Mouse (Mus musculus) MEL (cell line): ENCODE results near the gene Wdr45. TPM values are rescaled to one million over a fixed set of nuclear protein-coding genes. Genes with fewer than 3 reads are reported as not detected.

Source experiments
- DNase-seq: peaks from one replicate; pipeline ENCODE4 v3.0.0; 2011; ENCODE audit warnings: low read depth, low spot score
- H3K27ac ChIP-seq: 2 replicates; pipeline ENCODE4 v1.5.1; 2012; ENCODE audit warnings: low read depth, mild to moderate bottlenecking, control low read depth, low read length, moderate library complexity; ENCODE audit not compliant: control insufficient read depth
- H3K27me3 ChIP-seq, 2 experiments: fragments of 150-350 bp in 1 of 2; sonication (generic) in 1 of 2; 2 replicates each; pipeline ENCODE4 v1.6.1; 2012; ENCODE audit warnings: low read length in 2 of 2, mild to moderate bottlenecking in 2 of 2, improper control_type of control experiment in 1 of 2, moderate library complexity in 1 of 2; ENCODE audit not compliant: insufficient read depth in 2 of 2, control insufficient read depth in 1 of 2
- H3K36me3 ChIP-seq, 2 experiments: 2 replicates each; pipeline ENCODE4 v1.6.1; 2012 to 2014; ENCODE audit warnings: low read length in 2 of 2, improper control_type of control experiment in 1 of 2, inconsistent platforms in 1 of 2, mild to moderate bottlenecking in 1 of 2; ENCODE audit not compliant: insufficient read depth in 2 of 2, control insufficient read depth in 1 of 2
- H3K4me1 ChIP-seq, 2 experiments: fragments of 150-350 bp in 1 of 2; sonication (generic) in 1 of 2; 2 replicates each; pipeline ENCODE4 v1.6.1; 2012; ENCODE audit warnings: low read length in 2 of 2, improper control_type of control experiment in 1 of 2, mild to moderate bottlenecking in 1 of 2; ENCODE audit not compliant: insufficient read depth in 2 of 2, control insufficient read depth in 1 of 2
- H3K4me3 ChIP-seq, 2 experiments: fragments of 150-350 bp in 1 of 2; sonication (generic) in 1 of 2; 2 replicates each; pipeline ENCODE4 v1.5.1; 2012; ENCODE audit warnings: low read depth in 2 of 2, low read length in 2 of 2, mild to moderate bottlenecking in 2 of 2, moderate library complexity in 2 of 2, control low read depth in 1 of 2, improper control_type of control experiment in 1 of 2; ENCODE audit not compliant: control insufficient read depth in 1 of 2, insufficient read depth in 1 of 2
- H3K79me2 ChIP-seq: 2 replicates; pipeline ENCODE4 v1.6.1; 2012; ENCODE audit warnings: mild to moderate bottlenecking, low read length, moderate library complexity; ENCODE audit not compliant: control insufficient read depth, poor library complexity, insufficient read depth
- H3K9ac ChIP-seq: 2 replicates; pipeline ENCODE4 v1.6.1; 2012; ENCODE audit warnings: low read depth, mild to moderate bottlenecking, control low read depth, low read length, moderate library complexity; ENCODE audit not compliant: control insufficient read depth, poor library complexity, severe bottlenecking
- H3K9me3 ChIP-seq: fragments of 150-350 bp; sonication (generic); replicated peaks from 2 replicates; pipeline ENCODE4 v1.6.1; 2012; ENCODE audit warnings: mild to moderate bottlenecking, low read length, improper control_type of control experiment, moderate library complexity; ENCODE audit not compliant: insufficient read depth
- BHLHE40 ChIP-seq: IDR thresholded peaks from 2 replicates; pipeline ENCODE4 v1.6.1; 2012; ENCODE audit warnings: low read depth, mild to moderate bottlenecking, inconsistent platforms, low read length, improper control_type of control experiment, borderline replicate concordance
- CHD2 ChIP-seq: IDR thresholded peaks from 2 replicates; pipeline ENCODE4 v1.6.1; 2011; ENCODE audit warnings: low read length, improper control_type of control experiment
- CTCF ChIP-seq, 3 experiments: IDR thresholded peaks in 2 of 3; conservative IDR thresholded peaks in 1 of 3; 2 replicates each; pipeline ENCODE4 v1.5.1; 2011 to 2012; ENCODE audit warnings: low read length in 3 of 3, low read depth in 2 of 3, mild to moderate bottlenecking in 2 of 3, improper control_type of control experiment in 1 of 3, inconsistent platforms in 1 of 3, mixed read lengths in 1 of 3, moderate library complexity in 1 of 3; ENCODE audit not compliant: control insufficient read depth in 1 of 3, insufficient read depth in 1 of 3, poor library complexity in 1 of 3, severe bottlenecking in 1 of 3
- EP300 ChIP-seq, 2 experiments: IDR thresholded peaks; 2 replicates each; pipeline ENCODE4 v1.6.1; 2011; ENCODE audit warnings: improper control_type of control experiment in 2 of 2, low read length in 2 of 2, low read depth in 1 of 2, mild to moderate bottlenecking in 1 of 2
- ETS1 ChIP-seq: IDR thresholded peaks from 2 replicates; pipeline ENCODE4 v1.6.1; 2012; ENCODE audit warnings: low read depth, mild to moderate bottlenecking, inconsistent platforms, low read length, improper control_type of control experiment, moderate library complexity
- GATA1 ChIP-seq: IDR thresholded peaks from 2 replicates; pipeline ENCODE4 v1.6.1; 2011; ENCODE audit warnings: low read depth, low read length, improper control_type of control experiment
- KAT2A ChIP-seq: conservative IDR thresholded peaks from 2 replicates; pipeline ENCODE4 v1.6.1; 2012; ENCODE audit warnings: low read depth, low read length, improper control_type of control experiment, inconsistent platforms
- MAFK ChIP-seq: IDR thresholded peaks from 2 replicates; pipeline ENCODE4 v1.6.1; 2011; ENCODE audit warnings: low read depth, mild to moderate bottlenecking, low read length, improper control_type of control experiment, borderline replicate concordance
- MAX ChIP-seq: IDR thresholded peaks from 2 replicates; pipeline ENCODE4 v1.6.1; 2011; ENCODE audit warnings: low read length, improper control_type of control experiment
- MAZ ChIP-seq: IDR thresholded peaks from 2 replicates; pipeline ENCODE4 v1.6.1; 2012; ENCODE audit warnings: low read depth, mild to moderate bottlenecking, inconsistent platforms, low read length, improper control_type of control experiment
- MEF2A ChIP-seq: IDR thresholded peaks from 2 replicates; pipeline ENCODE4 v1.6.1; 2014; ENCODE audit warnings: low read depth, mild to moderate bottlenecking, inconsistent platforms, low read length, improper control_type of control experiment; ENCODE audit not compliant: poor library complexity, insufficient replicate concordance, severe bottlenecking; ENCODE audit errors: extremely low read depth
- MYB ChIP-seq: IDR thresholded peaks from 2 replicates; pipeline ENCODE4 v1.6.1; 2011; ENCODE audit warnings: mild to moderate bottlenecking, low read depth, low read length, improper control_type of control experiment
- MYC ChIP-seq: IDR thresholded peaks from 2 replicates; pipeline ENCODE4 v1.6.1; 2011; ENCODE audit warnings: low read depth, mild to moderate bottlenecking, low read length, improper control_type of control experiment, moderate library complexity
- NELFE ChIP-seq: IDR thresholded peaks from 2 replicates; pipeline ENCODE4 v1.6.1; 2011; ENCODE audit warnings: low read depth, low read length, improper control_type of control experiment
- POLR2A ChIP-seq, 2 experiments: IDR thresholded peaks; 2 replicates each; pipeline ENCODE4 v1.6.1; 2011 to 2012; ENCODE audit warnings: low read length in 2 of 2, mild to moderate bottlenecking in 2 of 2, control low read depth in 1 of 2, improper control_type of control experiment in 1 of 2, low read depth in 1 of 2, moderate library complexity in 1 of 2; ENCODE audit not compliant: control insufficient read depth in 1 of 2, insufficient read depth in 1 of 2, poor library complexity in 1 of 2
- POLR2AphosphoS2 ChIP-seq: IDR thresholded peaks from 2 replicates; pipeline ENCODE4 v1.6.1; 2011; ENCODE audit warnings: low read length, improper control_type of control experiment
- RAD21 ChIP-seq: IDR thresholded peaks from 2 replicates; pipeline ENCODE4 v1.6.1; 2011; ENCODE audit warnings: mild to moderate bottlenecking, low read depth, low read length, improper control_type of control experiment
- RCOR1 ChIP-seq: IDR thresholded peaks from 2 replicates; pipeline ENCODE4 v1.6.1; 2012; ENCODE audit warnings: low read depth, mild to moderate bottlenecking, inconsistent platforms, low read length, improper control_type of control experiment
- SIN3A ChIP-seq: IDR thresholded peaks from 2 replicates; pipeline ENCODE4 v1.6.1; 2012; ENCODE audit warnings: low read length, improper control_type of control experiment, inconsistent platforms
- SMC3 ChIP-seq: IDR thresholded peaks from 2 replicates; pipeline ENCODE4 v1.6.1; 2011; ENCODE audit warnings: low read depth, low read length, improper control_type of control experiment
- TBP ChIP-seq: IDR thresholded peaks from 2 replicates; pipeline ENCODE4 v1.8.0; 2011; ENCODE audit warnings: low read depth, low read length, improper control_type of control experiment
- TCF12 ChIP-seq: IDR thresholded peaks from 2 replicates; pipeline ENCODE4 v1.6.1; 2014; ENCODE audit warnings: low read depth, mild to moderate bottlenecking, inconsistent platforms, low read length, improper control_type of control experiment, moderate library complexity
- UBTF ChIP-seq: IDR thresholded peaks from 2 replicates; pipeline ENCODE4 v1.6.1; 2012; ENCODE audit warnings: low read depth, mild to moderate bottlenecking, inconsistent platforms, low read length, improper control_type of control experiment, moderate library complexity, borderline replicate concordance; ENCODE audit not compliant: insufficient read depth
- ZKSCAN1 ChIP-seq: IDR thresholded peaks from 2 replicates; pipeline ENCODE4 v1.6.1; 2012; ENCODE audit warnings: low read depth, mild to moderate bottlenecking, inconsistent platforms, low read length, improper control_type of control experiment, moderate library complexity
- ZMIZ1 ChIP-seq: IDR thresholded peaks from 2 replicates; pipeline ENCODE4 v1.6.1; 2012; ENCODE audit warnings: low read depth, mild to moderate bottlenecking, inconsistent platforms, low read length, improper control_type of control experiment, moderate library complexity
- polyA plus RNA-seq, 2 experiments: library from polyadenylated mRNA; stranded (reverse) in 1 of 2; unstranded in 1 of 2; fragments of >175 nt in 1 of 2; fragments of >200 nt in 1 of 2; gene quantifications; 2 replicates each; pipeline versions ENCODE4 v1.2.1 to v1.2.4; 2012; ENCODE audit warnings: low replicate concordance in 2 of 2, low read depth in 1 of 2; ENCODE audit not compliant: insufficient read length in 2 of 2, insufficient read depth in 1 of 2, missing spikeins in 1 of 2
- total RNA-seq: library from RNA; depleted of rRNA; stranded (reverse); fragments of 300-350 nt; gene quantifications from 2 replicates; pipeline ENCODE4 v1.2.3, GENCODE M21; 2012

The Wdr45 gene
- total and polyA plus RNA-seq, 3 experiments = 13.9 to 36.1 TPM; not detected in 1

DNA sequence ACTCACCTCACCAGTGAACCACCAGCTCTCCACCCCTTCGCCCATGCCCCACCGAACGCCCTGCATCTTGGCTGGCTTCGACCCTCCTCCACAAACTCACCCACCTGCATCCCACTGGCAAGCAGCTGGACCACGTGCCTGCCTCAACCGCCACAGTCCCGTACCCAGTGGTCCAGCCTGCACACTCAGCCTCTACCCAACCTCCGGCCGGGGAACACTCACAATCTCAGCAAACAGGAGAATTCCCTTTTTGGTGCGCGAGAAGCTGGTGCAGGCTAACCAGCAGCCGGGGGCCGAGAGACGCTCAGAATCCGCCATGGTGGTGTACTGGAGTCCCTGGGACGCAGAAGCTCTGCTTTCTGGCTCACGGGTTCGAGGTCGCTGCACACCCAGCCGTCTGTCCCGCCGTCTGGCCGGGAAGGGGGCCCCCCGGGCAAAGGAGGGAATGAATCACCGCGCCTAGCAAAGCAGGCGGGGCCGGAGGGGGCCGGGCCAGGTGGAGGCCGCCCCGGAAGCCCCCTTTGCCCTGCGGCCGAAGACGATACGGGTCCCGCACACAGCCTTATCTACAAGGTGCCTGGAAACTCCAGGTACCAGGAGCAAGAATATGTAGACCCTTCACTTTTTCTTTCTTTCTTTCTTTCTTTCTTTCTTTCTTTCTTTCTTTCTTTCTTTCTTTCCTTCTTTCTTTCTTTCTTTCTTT is 43.1 kb upstream of the Wdr45 start, which contains the start of gene Plp2 (continued):
- TF ChIP-seq MAX = peak; percentile 52

GRCm38 (mm10) chrX:7672739-7673138 is 41.4 kb upstream of the Wdr45 start:
- Histone ChIP-seq H3K36me3 (peaks cover 0 to 22% of the 10 kb centered on the region in 2 experiments; a peak in 2 of 4 replicates), H3K27ac (peak overlapping the region; percentile 95), H3K27me3 (no peaks in the 10 kb centered on the region), H3K9ac (peak overlapping the region; percentile 31; the same call in 1 of the 2 replicates), H3K4me1 (peaks cover 11 to 25% of the 10 kb centered on the region in 2 experiments), H3K4me3 (peak overlapping the region in 1 of 2 experiments; percentile 5; a peak in 1 of 4 replicates), H3K79me2 (peaks cover 5% of the 10 kb centered on the region; the same call in 1 of the 2 replicates), H3K9me3 (no peaks in the 10 kb centered on the region)
- peak; percentile 47 for DNase-seq
- TF ChIP-seq POLR2A (IDR thresholded peaks at IDR 0.05; ENCODE audit: control insufficient read depth in 1 of 2, insufficient read depth in 1 of 2, low read depth in 1 of 2, low read length in 2 of 2, poor library complexity in 1 of 2) (no peak), ETS1 (peak; percentile 24; the same call in 1 of the 2 replicates), MYC (peak; percentile 37; the same call in 1 of the 2 replicates), EP300 (IDR thresholded peaks at IDR 0.05; ENCODE audit: low read depth in 1 of 2, low read length in 2 of 2) (peak in 1 of 2 experiments; percentile 30; a peak in 2 of 4 replicates), MAFK (no peak), BHLHE40 (0 out of 2 replicates have a peak, but pooled peaks have one; percentile 16), CHD2 (peak; percentile 51; the same call in 1 of the 2 replicates)

DNA sequence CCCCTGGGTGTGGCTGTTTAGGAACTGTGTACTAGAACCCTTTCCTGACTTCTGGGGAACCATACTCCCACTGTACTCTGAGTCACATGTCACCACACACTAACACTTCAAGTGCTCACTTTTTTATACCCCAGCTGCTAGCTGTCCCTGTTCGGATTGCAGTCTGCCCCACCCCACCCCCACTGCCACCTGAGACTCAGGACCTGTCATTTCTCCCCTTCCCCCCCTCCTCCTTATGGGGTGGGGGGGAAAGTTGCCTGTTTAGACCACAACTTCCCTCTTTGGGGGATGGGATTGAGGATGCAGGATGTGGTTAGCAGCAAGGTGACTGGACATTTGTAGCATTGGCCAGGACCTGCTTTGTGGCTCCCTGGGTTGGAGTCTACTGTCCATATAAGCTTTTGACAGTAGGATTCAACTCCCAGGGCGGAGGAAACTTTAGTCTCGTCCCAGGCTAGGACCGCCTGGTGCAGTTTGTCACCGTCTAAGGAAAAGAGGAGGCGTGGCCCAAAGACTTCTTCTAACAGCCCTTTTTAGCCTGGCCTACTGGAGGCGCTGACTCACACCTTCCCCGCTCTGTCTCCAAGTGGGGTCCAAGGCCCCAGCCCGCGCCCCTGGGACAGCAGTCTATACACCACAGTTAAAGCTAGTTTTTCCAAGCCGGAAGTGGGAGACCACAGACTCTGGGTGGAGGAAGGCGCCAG is 40.4 kb upstream of the Wdr45 start:
- Histone ChIP-seq H3K9ac (peak overlapping the region; percentile 82), H3K9me3 (no peaks in the 10 kb centered on the region), H3K27ac (peak overlapping the region; percentile 95), H3K79me2 (peaks cover 5% of the 10 kb centered on the region; the same call in 1 of the 2 replicates), H3K4me3 (peak overlapping the region; percentile 67 to 81), H3K4me1 (peaks cover 11 to 25% of the 10 kb centered on the region in 2 experiments), H3K36me3 (peaks cover 0 to 22% of the 10 kb centered on the region in 2 experiments; a peak in 2 of 4 replicates), H3K27me3 (no peaks in the 10 kb centered on the region)
- peak; percentile 92 for DNase-seq
- TF ChIP-seq SMC3 (no peak), MAZ (peak; percentile 91), NELFE (peak; percentile 74), UBTF (no peak), TCF12 (peak; percentile 54; the same call in 1 of the 2 replicates), ZMIZ1 (peak; percentile 86; the same call in 1 of the 2 replicates), KAT2A (no peak; the same call in 1 of the 2 replicates), POLR2AphosphoS2 (0 out of 2 replicates have a peak, but pooled peaks have one; percentile 44), GATA1 (no peak), RAD21 (no peak), CTCF (IDR thresholded peaks at IDR 0.05 in 2 of 3, conservative IDR thresholded peaks at IDR 0.05 in 1 of 3; ENCODE audit: control insufficient read depth in 1 of 3, insufficient read depth in 1 of 3, low read depth in 2 of 3, low read length in 3 of 3, poor library complexity in 1 of 3, severe bottlenecking in 1 of 3) (peak in 1 of 3 experiments; percentile 26; a peak in 2 of 6 replicates), SIN3A (peak; percentile 88; the same call in 1 of the 2 replicates), MAX (peak; percentile 47), TBP (peak; percentile 82), ZKSCAN1 (no peak), RCOR1 (peak; percentile 69), CHD2 (peak; percentile 83), MEF2A (no peak), MYB (0 out of 2 replicates have a peak, but pooled peaks have one; percentile 15), BHLHE40 (0 out of 2 replicates have a peak, but pooled peaks have one; percentile 54), MAFK (0 out of 2 replicates have a peak, but pooled peaks have one; percentile 28)
